ENCODE assay signal across 18 mouse cellular contexts in genomic region chr12:102061096-102061495, GRCm38 (mm10).
DNase-seq lines count a peak whose midpoint lies in the region; ATAC-seq lines count a peak whose summit lies in the region.
"Had no signal": no experiment of that assay in that cellular context is flagged by ENCODE, and none has a peak within 500 bp of the region (broad histone marks: within the 10 kb centered on the region; RNA-seq: fewer than 3 reads in every experiment).

No protein-coding gene starts in this region.

- 53% methylated on average over 5 of the region's 5 CpGs for WGBS in heart, embryonic 13.5 days
- WGBS in limb, embryonic 15.5 days: 57% methylated on average over 5 of the region's 5 CpGs
- WGBS in limb, embryonic 10.5 days: 73% methylated on average over 5 of the region's 5 CpGs
- 45% methylated on average over 5 of the region's 5 CpGs for WGBS in embryonic facial prominence, embryonic 11.5 days
- WGBS in embryonic facial prominence, embryonic 15.5 days: 33% methylated on average over 5 of the region's 5 CpGs

- peaks cover 33% of the 10 kb centered on the region for H3K4me1 ChIP-seq in heart, embryonic 13.5 days
- peaks cover 10% of the 10 kb centered on the region; the same call in 1 of the 2 replicates for H3K4me1 ChIP-seq in limb, embryonic 15.5 days
- peaks cover 22% of the 10 kb centered on the region for H3K4me1 ChIP-seq in limb, embryonic 10.5 days
- H3K4me1 ChIP-seq in embryonic facial prominence, embryonic 11.5 days (ENCODE audit: control insufficient read depth, insufficient read depth, low read length): no peaks in the 10 kb centered on the region
- H3K4me1 ChIP-seq in embryonic facial prominence, embryonic 15.5 days: peaks cover 29% of the 10 kb centered on the region

- H3K27ac ChIP-seq in heart, embryonic 13.5 days (replicated peaks): peak overlapping the region; percentile 63
- H3K27ac ChIP-seq in limb, embryonic 15.5 days: no peak overlapping the region
- no peak overlapping the region for H3K27ac ChIP-seq in limb, embryonic 10.5 days
- no peak overlapping the region for H3K27ac ChIP-seq in embryonic facial prominence, embryonic 11.5 days (replicated peaks; ENCODE audit: low read depth, low read length)
- H3K27ac ChIP-seq in embryonic facial prominence, embryonic 15.5 days (replicated peaks): peak overlapping the region; percentile 48; the same call in 1 of the 2 replicates
- H3K27ac ChIP-seq: forebrain, embryonic 12.5 days; hindbrain, embryonic 13.5 days; hindbrain, postnatal 0 days had no signal

- intact Hi-C loops in heart, postnatal 36 days (cut with DNase I): no loop called here

- no peak overlapping the region for H3K4me3 ChIP-seq in heart, embryonic 13.5 days
- H3K4me3 ChIP-seq in limb, embryonic 15.5 days: no peak overlapping the region
- H3K4me3 ChIP-seq in limb, embryonic 10.5 days: no peak overlapping the region
- no peak overlapping the region for H3K4me3 ChIP-seq in embryonic facial prominence, embryonic 11.5 days (ENCODE audit: low read depth, low read length)
- H3K4me3 ChIP-seq in embryonic facial prominence, embryonic 15.5 days (replicated peaks): no peak overlapping the region
- H3K4me3 ChIP-seq: forebrain, embryonic 12.5 days; hindbrain, embryonic 13.5 days had no signal

- ATAC-seq in heart, embryonic 13.5 days (ENCODE audit: extremely low read depth, insufficient number of reproducible peaks, low FRiP score, low TSS enrichment): 0 out of 2 replicates have a peak, but pooled peaks have one; percentile 33
- 0 out of 2 replicates have a peak, but pooled peaks have one; percentile 47 for ATAC-seq in limb, embryonic 15.5 days (ENCODE audit: insufficient number of reproducible peaks, low FRiP score, low TSS enrichment, low read depth)
- ATAC-seq in embryonic facial prominence, embryonic 11.5 days (replicated peaks; ENCODE audit: insufficient number of reproducible peaks, low FRiP score, low TSS enrichment, low read depth): no peak; the same call in 1 of the 2 replicates
- no peak for ATAC-seq in embryonic facial prominence, embryonic 15.5 days (ENCODE audit: insufficient number of reproducible peaks, low FRiP score, low TSS enrichment, low read depth)
- ATAC-seq: forebrain, postnatal 0 days; hindbrain, postnatal 0 days had no signal

- H3K36me3 ChIP-seq in heart, embryonic 13.5 days: no peaks in the 10 kb centered on the region
- H3K36me3 ChIP-seq in limb, embryonic 15.5 days: no peaks in the 10 kb centered on the region
- no peaks in the 10 kb centered on the region for H3K36me3 ChIP-seq in limb, embryonic 10.5 days
- H3K36me3 ChIP-seq in embryonic facial prominence, embryonic 11.5 days (replicated peaks; ENCODE audit: control insufficient read depth, insufficient read depth, low read depth, low read length): no peaks in the 10 kb centered on the region
- no peaks in the 10 kb centered on the region for H3K36me3 ChIP-seq in embryonic facial prominence, embryonic 15.5 days
- H3K36me3 ChIP-seq: forebrain, embryonic 12.5 days; G1E; hindbrain, embryonic 13.5 days had no signal

- DNase-seq in heart, postnatal 36 days: no peak
- DNase-seq in limb, embryonic 10.5 days (ENCODE audit: low spot score): no peak
- DNase-seq in embryonic facial prominence, embryonic 11.5 days (ENCODE audit: low spot score): peak; percentile 72
- DNase-seq in cerebellum, adult 18-20 months: no peak
- DNase-seq: adrenal gland, adult 8-10 months; adrenal gland, postnatal 36 days; cerebellum, adult 8-10 months; cerebellum, postnatal 14 days; embryo, embryonic 11 days; forebrain, postnatal 0 days; gastrocnemius, postnatal 36 days had no signal

- H3K9me3 ChIP-seq in heart, embryonic 13.5 days: no peaks in the 10 kb centered on the region
- H3K9me3 ChIP-seq in limb, embryonic 15.5 days: no peaks in the 10 kb centered on the region
- H3K9me3 ChIP-seq in limb, embryonic 10.5 days (replicated peaks): no peaks in the 10 kb centered on the region
- no peaks in the 10 kb centered on the region for H3K9me3 ChIP-seq in embryonic facial prominence, embryonic 11.5 days (replicated peaks; ENCODE audit: control insufficient read depth, low read length)
- H3K9me3 ChIP-seq in embryonic facial prominence, embryonic 15.5 days (replicated peaks): no peaks in the 10 kb centered on the region
- H3K9me3 ChIP-seq: forebrain, embryonic 12.5 days; G1E; hindbrain, embryonic 13.5 days had no signal

- no peak overlapping the region for H3K4me2 ChIP-seq in heart, embryonic 13.5 days
- H3K4me2 ChIP-seq in limb, embryonic 15.5 days: no peak overlapping the region
- H3K4me2 ChIP-seq in embryonic facial prominence, embryonic 11.5 days (ENCODE audit: low read depth, low read length): no peak overlapping the region
- no peak overlapping the region for H3K4me2 ChIP-seq in embryonic facial prominence, embryonic 15.5 days (replicated peaks)
- H3K4me2 ChIP-seq: forebrain, embryonic 12.5 days; hindbrain, embryonic 13.5 days had no signal

- no peak overlapping the region for H3K9ac ChIP-seq in heart, embryonic 13.5 days
- H3K9ac ChIP-seq in limb, embryonic 15.5 days: no peak overlapping the region
- H3K9ac ChIP-seq in embryonic facial prominence, embryonic 11.5 days (replicated peaks; ENCODE audit: low read length): no peak overlapping the region
- no peak overlapping the region for H3K9ac ChIP-seq in embryonic facial prominence, embryonic 15.5 days
- H3K9ac ChIP-seq: forebrain, embryonic 12.5 days; forebrain, postnatal 0 days; hindbrain, embryonic 13.5 days had no signal

- no peaks in the 10 kb centered on the region for H3K27me3 ChIP-seq in heart, embryonic 13.5 days (replicated peaks)
- no peaks in the 10 kb centered on the region for H3K27me3 ChIP-seq in limb, embryonic 15.5 days
- H3K27me3 ChIP-seq in limb, embryonic 10.5 days (ENCODE audit: low read depth, poor library complexity, severe bottlenecking): no peaks in the 10 kb centered on the region
- no peaks in the 10 kb centered on the region for H3K27me3 ChIP-seq in embryonic facial prominence, embryonic 11.5 days (ENCODE audit: control insufficient read depth, insufficient read depth, low read length)
- no peaks in the 10 kb centered on the region for H3K27me3 ChIP-seq in embryonic facial prominence, embryonic 15.5 days
- H3K27me3 ChIP-seq: forebrain, embryonic 12.5 days; hindbrain, embryonic 13.5 days had no signal

Comparison
In these comparisons a context has a peak if more than half of its experiments do, and no peak if none do; other contexts are left out.
1. H3K27ac ChIP-seq: peak in heart, embryonic 13.5 days (single experiment) and embryonic facial prominence, embryonic 15.5 days (single experiment); none in limb, embryonic 15.5 days (single experiment), limb, embryonic 10.5 days (single experiment) and embryonic facial prominence, embryonic 11.5 days (single experiment).
2. ATAC-seq: peak in heart, embryonic 13.5 days (single experiment) and limb, embryonic 15.5 days (single experiment); none in embryonic facial prominence, embryonic 11.5 days (single experiment) and embryonic facial prominence, embryonic 15.5 days (single experiment).